Mouse (Mus musculus) bone marrow, adult 2 months (tissue): ENCODE measurements around the gene Pcsk4.

Source experiments
- CTCF ChIP-seq: fragments of 200-500 bp; IDR thresholded peaks from 2 replicates; pipeline ENCODE4 v1.5.1; 2011; ENCODE audit warnings: low read length, control low read depth; ENCODE audit not compliant: control insufficient read depth, insufficient read depth
- POLR2A ChIP-seq: fragments of 200-500 bp; IDR thresholded peaks from 2 replicates; pipeline ENCODE4 v1.6.1; 2011; ENCODE audit warnings: low read depth, mild to moderate bottlenecking, control low read depth, low read length, borderline replicate concordance; ENCODE audit not compliant: control insufficient read depth

GRCm38 (mm10) chr10:80299301-80299700, 30.0 kb downstream of the Pcsk4 start:
- TF ChIP-seq POLR2A (no peak), CTCF (no peak)
